In genomic region chr2:122937922-122938321, GRCm38 (mm10) we compare ENCODE assay signal across 7 mouse cellular contexts.
DNase-seq lines count a peak whose midpoint lies in the region; ATAC-seq and TF ChIP-seq lines count a peak whose summit lies in the region.

No protein-coding gene starts in this region.

- H3K4me2 ChIP-seq in kidney, embryonic 15.5 days: no peak overlapping the region

- no peak overlapping the region for H3K9ac ChIP-seq in kidney, embryonic 15.5 days

- 32% methylated on average over 4 of the region's 4 CpGs for WGBS in kidney, adult 2 months
- WGBS in kidney, embryonic 15.5 days: 49% methylated on average over 4 of the region's 4 CpGs

- no peaks in the 10 kb centered on the region for H3K36me3 ChIP-seq in kidney, adult 2 months (ENCODE audit: control insufficient read depth, insufficient read depth, low read length)
- no peaks in the 10 kb centered on the region for H3K36me3 ChIP-seq in kidney, embryonic 15.5 days
- H3K36me3 ChIP-seq in E14TG2a.4 (ENCODE audit: insufficient read depth, low read length): no peaks in the 10 kb centered on the region

- TF ChIP-seq POLR2A in kidney, adult 2 months (IDR thresholded peaks at IDR 0.05; ENCODE audit: low read depth, low read length): no peak

- H3K4me1 ChIP-seq in kidney, adult 2 months (ENCODE audit: control insufficient read depth, insufficient read depth, low read length): no peaks in the 10 kb centered on the region
- no peaks in the 10 kb centered on the region for H3K4me1 ChIP-seq in kidney, embryonic 15.5 days
- H3K4me1 ChIP-seq in E14TG2a.4 (replicated peaks; ENCODE audit: low read depth, low read length): no peaks in the 10 kb centered on the region

- no peak for ATAC-seq in kidney, embryonic 15.5 days (replicated peaks; ENCODE audit: low FRiP score)

- H3K27me3 ChIP-seq in kidney, adult 2 months (replicated peaks; ENCODE audit: control insufficient read depth, insufficient read depth, low read length): no peaks in the 10 kb centered on the region
- H3K27me3 ChIP-seq in kidney, embryonic 15.5 days: no peaks in the 10 kb centered on the region
- H3K27me3 ChIP-seq in E14TG2a.4 (ENCODE audit: insufficient read depth, low read length): no peaks in the 10 kb centered on the region

- TF ChIP-seq CTCF in kidney, adult 2 months (conservative IDR thresholded peaks at IDR 0.05; ENCODE audit: insufficient read depth, insufficient read length, low read depth, low read length): peak; percentile 68
- peak; percentile 37 for TF ChIP-seq CTCF in E14TG2a.4 (conservative IDR thresholded peaks at IDR 0.05; ENCODE audit: low read length)

- H3K9me3 ChIP-seq in kidney, embryonic 15.5 days (replicated peaks): no peaks in the 10 kb centered on the region
- H3K9me3 ChIP-seq in E14TG2a.4 (ENCODE audit: low read length): no peaks in the 10 kb centered on the region

- H3K27ac ChIP-seq in kidney, adult 2 months (ENCODE audit: insufficient read depth, low read depth, low read length): no peak overlapping the region
- no peak overlapping the region for H3K27ac ChIP-seq in kidney, embryonic 15.5 days

- peak; percentile 46 for DNase-seq in kidney, adult 2 months
- DNase-seq in R1 (ENCODE audit: low read depth, low spot score): peak; percentile 22
- DNase-seq in layer of hippocampus, adult 8-10 months (ENCODE audit: low spot score in 2 of 2): peak; percentile 8 to 24
- no peak for DNase-seq in spleen, postnatal 10 days (ENCODE audit: low spot score in 2 of 2)
- DNase-seq in T-cell, adult 2 months (ENCODE audit: low spot score): no peak

- no peak overlapping the region for H3K4me3 ChIP-seq in kidney, adult 2 months (ENCODE audit: insufficient read depth, low read depth, low read length)
- H3K4me3 ChIP-seq in kidney, embryonic 15.5 days (replicated peaks): no peak overlapping the region
- H3K4me3 ChIP-seq in E14TG2a.4 (replicated peaks; ENCODE audit: low read length): no peak overlapping the region

Comparison
In these comparisons a context has a peak if more than half of its experiments do, and no peak if none do; other contexts are left out.
1. DNase-seq: peak in kidney, adult 2 months (single experiment), R1 (single experiment) and layer of hippocampus, adult 8-10 months (2 of 2); none in spleen, postnatal 10 days (0 of 2) and T-cell, adult 2 months (single experiment).